Mouse (Mus musculus): ENCODE measurements around the gene Fxyd6. TPM values are rescaled to one million over a fixed set of nuclear protein-coding genes. Genes with fewer than 3 reads are reported as not detected.

The Fxyd6 gene
- total and polyA plus RNA-seq, 3 experiments, result 0.08 TPM; not detected in 2

DNA sequence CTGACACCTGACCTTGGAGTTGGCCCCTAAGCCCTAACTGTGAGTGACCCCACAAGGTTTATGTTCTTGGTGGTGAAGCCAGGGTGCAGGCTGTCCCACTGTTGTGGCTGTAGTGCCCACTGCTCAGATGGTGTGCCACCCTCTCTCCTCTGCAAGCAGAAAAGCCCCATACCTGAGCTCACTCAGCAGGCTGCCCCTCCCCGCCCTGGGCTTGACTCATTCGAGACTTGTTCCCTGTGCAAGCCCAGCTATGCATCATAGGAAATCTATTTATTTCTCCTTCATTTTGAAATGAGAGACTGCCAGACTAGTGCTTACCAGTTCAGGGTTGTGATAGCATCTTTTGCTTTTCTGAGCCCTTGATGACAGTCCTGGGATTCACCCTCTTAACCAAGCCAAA, 32.6 kb upstream of the Fxyd6 start:
- H3K4me2 ChIP-seq (ENCODE audit: insufficient read depth, low read depth, poor library complexity, severe bottlenecking), result no peak overlapping the region
- H3K4me3 ChIP-seq (replicated peaks in 1 of 3; ENCODE audit: low read depth in 2 of 3, low read length in 2 of 3, poor library complexity in 1 of 3), result no peak overlapping the region
- H3K9me3 ChIP-seq (replicated peaks; ENCODE audit: low read length), result no peaks in the 10 kb centered on the region
- TF ChIP-seq ZC3H11A (IDR thresholded peaks at IDR 0.05; ENCODE audit: low read depth, low read length) (no peak), ZNF384 (IDR thresholded peaks at IDR 0.05; ENCODE audit: low read depth, low read length) (no peak), ZMIZ1 (IDR thresholded peaks at IDR 0.05; ENCODE audit: low read depth, low read length) (no peak), POLR2A (IDR thresholded peaks at IDR 0.05; ENCODE audit: low read depth, low read length) (no peak), CHD2 (IDR thresholded peaks at IDR 0.05; ENCODE audit: low read length) (no peak), TBP (conservative IDR thresholded peaks at IDR 0.05; ENCODE audit: low read depth, low read length) (no peak), BHLHE40 (IDR thresholded peaks at IDR 0.05; ENCODE audit: low read depth, low read length) (no peak), EP300 (IDR thresholded peaks at IDR 0.05; ENCODE audit: low read length) (no peak), IRF4 (IDR thresholded peaks at IDR 0.05; ENCODE audit: low read depth, low read length) (no peak)
- 0 out of 4 replicates have a peak, but pooled peaks cover 0 to 3% of the 10 kb centered on the region in 2 experiments for H3K4me1 ChIP-seq (ENCODE audit: control insufficient read depth in 1 of 2, insufficient read depth in 2 of 2)
- H3K36me3 ChIP-seq (replicated peaks in 1 of 2; ENCODE audit: control insufficient read depth in 1 of 2, insufficient read depth in 1 of 2, low read length in 1 of 2), result no peaks in the 10 kb centered on the region
- H3K9ac ChIP-seq (ENCODE audit: insufficient read depth, low read depth), result no peak overlapping the region
- no peak overlapping the region for H3K27ac ChIP-seq (ENCODE audit: insufficient read depth, low read depth)
- dilution Hi-C loops (cut with MboI; ENCODE audit: extremely low pct_ligation_motif_present, extremely low pct_unique_long_range_greater_than_20kb, low sequenced_read_pairs) (no loop called here), in situ Hi-C loops (cut with MboI; ENCODE audit: low pct_ligation_motif_present, low pct_unique_long_range_greater_than_20kb, low sequenced_read_pairs) (no loop called here)
- DNase-seq (ENCODE audit: extremely low read depth), result no peak
- no peaks in the 10 kb centered on the region for H3K79me2 ChIP-seq (replicated peaks; ENCODE audit: control insufficient read depth, extremely low read depth, insufficient read depth, poor library complexity, severe bottlenecking)
- H3K27me3 ChIP-seq (replicated peaks), result peaks cover 33% of the 10 kb centered on the region

DNA sequence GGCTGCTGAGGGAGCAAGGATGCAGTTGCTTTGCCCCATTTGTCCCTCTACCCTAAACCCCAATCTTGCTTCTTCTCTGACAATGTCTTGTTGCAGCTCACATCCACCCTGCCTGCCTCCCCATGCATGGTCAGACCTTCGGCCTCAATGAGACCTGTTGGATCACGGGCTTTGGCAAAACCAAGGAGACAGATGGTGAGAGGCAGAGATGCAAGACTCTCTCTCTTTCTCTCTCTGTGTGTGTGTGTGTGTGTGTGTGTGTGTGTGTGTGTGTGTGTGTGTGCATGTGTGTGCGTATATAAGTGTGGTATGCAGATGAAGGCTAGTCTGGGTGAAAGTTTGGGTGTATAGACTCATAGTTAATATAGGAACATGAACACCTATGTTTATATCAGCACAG, 26.9 kb upstream of the Fxyd6 start:
- dilution Hi-C loops (cut with MboI; ENCODE audit: extremely low pct_ligation_motif_present, extremely low pct_unique_long_range_greater_than_20kb, low sequenced_read_pairs), result no loop called here
- peaks cover 14% of the 10 kb centered on the region for H3K27me3 ChIP-seq (replicated peaks)

More for the DNA sequence above, 26.9 kb upstream of the Fxyd6 start:
- Histone ChIP-seq H3K4me3 (replicated peaks in 1 of 3; ENCODE audit: low read depth in 2 of 3, low read length in 2 of 3, poor library complexity in 1 of 3) (no peak overlapping the region), H3K9ac (ENCODE audit: insufficient read depth, low read depth) (no peak overlapping the region), H3K79me2 (replicated peaks; ENCODE audit: control insufficient read depth, extremely low read depth, insufficient read depth, poor library complexity, severe bottlenecking) (no peaks in the 10 kb centered on the region), H3K4me2 (ENCODE audit: insufficient read depth, low read depth, poor library complexity, severe bottlenecking) (no peak overlapping the region), H3K27ac (ENCODE audit: insufficient read depth, low read depth) (no peak overlapping the region), H3K36me3 (replicated peaks in 1 of 2; ENCODE audit: control insufficient read depth in 1 of 2, insufficient read depth in 1 of 2, low read length in 1 of 2) (no peaks in the 10 kb centered on the region), H3K4me1 (ENCODE audit: control insufficient read depth in 1 of 2, insufficient read depth in 2 of 2) (0 out of 4 replicates have a peak, but pooled peaks cover 0 to 3% of the 10 kb centered on the region in 2 experiments), H3K9me3 (replicated peaks; ENCODE audit: low read length) (no peaks in the 10 kb centered on the region)
- no peak for TF ChIP-seq PAX5 (IDR thresholded peaks at IDR 0.05; ENCODE audit: low read length)
- TF ChIP-seq POLR2AphosphoS2 (IDR thresholded peaks at IDR 0.05; ENCODE audit: low read depth, low read length), result no peak
- TF ChIP-seq ZKSCAN1 (IDR thresholded peaks at IDR 0.05; ENCODE audit: borderline replicate concordance, low read depth, low read length), result no peak
- TF ChIP-seq CTCF (conservative IDR thresholded peaks at IDR 0.05 in 1 of 2, IDR thresholded peaks at IDR 0.05 in 1 of 2; ENCODE audit: low read depth in 2 of 2, low read length in 2 of 2), result no peak
- TF ChIP-seq JUN (IDR thresholded peaks at IDR 0.05; ENCODE audit: insufficient read depth, low read depth, low read length), result no peak
- no peak for TF ChIP-seq MEF2A (IDR thresholded peaks at IDR 0.05; ENCODE audit: borderline replicate concordance, low read depth, low read length)
- TF ChIP-seq ETS1 (conservative IDR thresholded peaks at IDR 0.05; ENCODE audit: low read depth, low read length), result no peak
- no peak for TF ChIP-seq POLR2A (IDR thresholded peaks at IDR 0.05; ENCODE audit: low read depth, low read length)
- TF ChIP-seq MAX (IDR thresholded peaks at IDR 0.05; ENCODE audit: low read length), result no peak
- no peak for TF ChIP-seq RCOR1 (conservative IDR thresholded peaks at IDR 0.05; ENCODE audit: low read depth, low read length)
- no peak for TF ChIP-seq UBTF (IDR thresholded peaks at IDR 0.05; ENCODE audit: low read depth, low read length)
- TF ChIP-seq MYC (IDR thresholded peaks at IDR 0.05; ENCODE audit: low read depth, low read length), result no peak
- no peak for TF ChIP-seq HCFC1 (IDR thresholded peaks at IDR 0.05; ENCODE audit: low read depth, low read length)
- TF ChIP-seq SMC3 (IDR thresholded peaks at IDR 0.05; ENCODE audit: low read depth, low read length), result no peak
- no peak for TF ChIP-seq MAFK (IDR thresholded peaks at IDR 0.05; ENCODE audit: insufficient replicate concordance, low read length)
- no peak for TF ChIP-seq GABPA (IDR thresholded peaks at IDR 0.05; ENCODE audit: insufficient replicate concordance, low read depth, low read length)
- TF ChIP-seq EP300 (IDR thresholded peaks at IDR 0.05; ENCODE audit: low read length), result no peak
- no peak for DNase-seq (ENCODE audit: extremely low read depth)
- in situ Hi-C loops (cut with MboI; ENCODE audit: low pct_ligation_motif_present, low pct_unique_long_range_greater_than_20kb, low sequenced_read_pairs), result no loop called here

Measured in CH12.LX (cell line).